Mouse (Mus musculus): ENCODE results near the gene Snrnp40. TPM values are rescaled to one million over a fixed set of nuclear protein-coding genes. Genes with fewer than 3 reads are reported as not detected.

The Snrnp40 gene
- polyA plus RNA-seq, 1 experiment from 2014 or later, result 151 TPM

DNA sequence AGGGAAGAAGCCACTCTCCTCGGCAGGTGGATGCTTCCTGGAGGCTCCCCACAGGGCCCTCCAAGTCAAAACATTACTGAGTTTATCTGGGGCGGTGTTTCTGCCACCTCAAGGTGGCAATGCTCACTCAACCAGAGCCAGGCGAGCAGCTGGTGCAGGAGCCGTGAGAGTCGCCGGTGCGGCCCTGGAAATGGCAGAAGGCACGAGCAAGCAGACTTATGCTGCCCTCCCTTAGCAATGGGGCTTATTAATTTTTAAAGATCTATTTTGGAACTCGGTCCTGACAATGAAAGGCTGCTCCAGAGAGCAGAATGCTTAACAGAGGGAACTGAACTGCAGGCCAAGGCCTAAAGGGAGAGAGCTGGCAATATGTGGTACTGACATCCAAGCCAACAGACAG lies 32.6 kb upstream of the Snrnp40 start:
- Histone ChIP-seq H3K4me2 (replicated peaks) (no peak overlapping the region), H3K4me3 (no peak overlapping the region), H3K36me3 (peaks cover 73% of the 10 kb centered on the region), H3K27me3 (no peaks in the 10 kb centered on the region), H3K9me3 (replicated peaks) (no peaks in the 10 kb centered on the region), H3K27ac (no peak overlapping the region), H3K9ac (no peak overlapping the region), H3K4me1 (no peaks in the 10 kb centered on the region)
- ATAC-seq (ENCODE audit: low FRiP score), result no peak
- WGBS, result 88% methylated on average over 9 of the region's 9 CpGs

DNA sequence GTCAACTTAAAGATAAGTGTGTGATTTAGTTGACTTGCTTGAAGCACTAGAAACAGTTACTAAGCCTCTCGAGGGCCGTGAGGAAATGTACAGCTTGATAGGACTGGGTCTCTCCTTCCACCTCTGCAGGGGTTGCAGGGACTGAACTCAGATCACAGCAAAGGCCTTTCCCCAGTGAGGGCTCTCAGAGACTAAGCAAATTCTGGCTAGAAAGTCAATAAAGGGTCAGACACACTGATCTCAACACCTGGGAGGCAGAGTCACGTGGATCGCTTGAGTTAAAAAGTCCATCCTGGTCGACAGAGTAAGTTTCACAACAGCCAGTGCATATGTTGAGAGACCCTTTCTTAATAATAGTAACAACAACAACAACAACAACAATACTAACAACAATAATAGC lies 24.1 kb upstream of the Snrnp40 start:
- WGBS, result 94% methylated on average over 5 of the region's 5 CpGs
- H3K36me3 ChIP-seq, result peaks cover 45% of the 10 kb centered on the region

DNA sequence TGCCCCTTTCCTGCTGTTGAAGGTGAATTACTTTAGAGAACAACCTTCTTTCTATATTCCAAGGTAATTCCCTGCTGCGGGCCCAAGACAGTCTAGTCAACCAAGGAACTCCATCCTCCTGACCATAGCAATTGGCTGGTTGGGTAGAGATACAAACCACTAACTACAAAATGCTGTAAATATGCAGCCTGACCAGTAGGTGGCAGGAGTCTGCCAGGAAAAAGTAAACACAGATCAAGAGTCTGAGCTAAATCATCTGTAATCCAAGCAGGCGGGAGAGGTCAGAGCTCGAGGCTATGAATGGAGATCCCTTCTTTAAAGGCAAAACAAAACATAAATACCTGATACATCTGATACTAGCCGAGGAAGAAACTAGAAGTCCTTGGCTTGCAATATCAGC lies 18.2 kb upstream of the Snrnp40 start:
- Histone ChIP-seq H3K36me3 (peaks cover 29% of the 10 kb centered on the region), H3K4me1 (no peaks in the 10 kb centered on the region), H3K4me2 (replicated peaks) (no peak overlapping the region), H3K27me3 (no peaks in the 10 kb centered on the region), H3K9ac (no peak overlapping the region), H3K4me3 (no peak overlapping the region), H3K27ac (no peak overlapping the region), H3K9me3 (replicated peaks) (no peaks in the 10 kb centered on the region)
- 31% methylated on average over 4 of the region's 4 CpGs for WGBS
- no peak for ATAC-seq (ENCODE audit: low FRiP score)

More for the DNA sequence above, 24.1 kb upstream of the Snrnp40 start:
- Histone ChIP-seq H3K27ac (no peak overlapping the region), H3K9ac (no peak overlapping the region), H3K4me3 (no peak overlapping the region), H3K9me3 (replicated peaks) (no peaks in the 10 kb centered on the region), H3K27me3 (no peaks in the 10 kb centered on the region), H3K4me2 (replicated peaks) (no peak overlapping the region), H3K4me1 (no peaks in the 10 kb centered on the region)
- ATAC-seq (ENCODE audit: low FRiP score), result no peak

DNA sequence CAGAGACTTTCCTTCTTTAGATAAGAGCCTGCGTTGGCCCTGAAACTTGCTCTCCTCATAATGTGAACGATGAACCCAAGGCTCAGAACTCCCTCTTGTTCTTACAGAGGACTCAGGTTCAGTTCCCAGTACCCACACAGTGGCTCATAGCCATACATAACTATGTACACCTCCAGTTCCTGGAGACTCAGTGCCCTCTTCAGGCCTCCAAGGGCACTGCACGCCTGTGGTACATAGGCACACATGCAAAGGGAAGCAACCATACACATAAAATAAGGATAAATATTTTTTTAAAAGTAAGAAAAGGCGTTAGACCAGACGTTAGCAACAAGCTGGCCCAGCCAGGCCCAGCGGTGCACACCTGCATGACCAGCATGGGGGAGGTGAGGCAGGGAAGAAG lies 10.3 kb upstream of the Snrnp40 start:
- H3K4me1 ChIP-seq, result no peaks in the 10 kb centered on the region
- no peaks in the 10 kb centered on the region for H3K27me3 ChIP-seq
- peaks cover 52% of the 10 kb centered on the region for H3K36me3 ChIP-seq
- no peaks in the 10 kb centered on the region for H3K9me3 ChIP-seq (replicated peaks)
- no peak overlapping the region for H3K4me3 ChIP-seq
- WGBS, result 96% methylated on average over 6 of the region's 6 CpGs
- no peak overlapping the region for H3K4me2 ChIP-seq (replicated peaks)
- no peak for ATAC-seq (ENCODE audit: low FRiP score)
- no peak overlapping the region for H3K27ac ChIP-seq
- no peak overlapping the region for H3K9ac ChIP-seq

DNA sequence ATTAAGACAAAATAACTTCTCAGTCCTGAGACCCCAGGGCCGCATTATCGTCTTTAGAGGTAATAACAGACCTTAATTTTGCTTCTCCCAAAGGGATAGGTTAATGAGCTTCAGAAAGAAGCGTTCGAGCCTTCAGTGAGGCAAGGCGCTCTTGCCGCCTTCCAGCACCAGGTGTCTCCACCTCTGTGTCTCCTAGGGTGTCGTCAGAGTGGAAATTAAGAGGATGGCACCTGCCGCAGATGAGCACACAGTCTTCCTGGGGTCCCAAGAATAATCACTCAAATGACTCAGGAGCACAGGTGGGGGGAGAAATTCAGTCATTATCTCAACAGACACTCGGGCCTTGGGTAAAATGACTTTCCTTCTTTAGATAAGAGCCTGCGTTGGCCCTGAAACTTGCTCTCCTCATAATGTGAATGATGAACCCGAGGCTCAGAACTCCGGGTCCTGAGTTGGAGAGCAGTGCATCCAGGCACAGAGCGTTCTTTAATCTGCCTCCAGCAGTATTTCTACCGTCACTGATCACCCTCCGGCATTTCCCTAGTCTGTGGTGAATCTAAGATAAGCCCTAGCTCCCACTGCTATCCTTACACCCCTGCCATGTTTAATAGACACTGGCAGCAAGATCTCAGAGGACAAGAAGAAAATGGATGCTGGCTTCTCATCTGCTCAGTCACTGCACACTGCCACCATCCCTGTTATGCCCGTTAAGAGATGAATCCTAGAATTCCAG lies 9.1 kb upstream of the Snrnp40 start:
- Histone ChIP-seq H3K27me3 (no peaks in the 10 kb centered on the region), H3K9ac (no peak overlapping the region), H3K4me3 (no peak overlapping the region), H3K27ac (no peak overlapping the region), H3K4me1 (no peaks in the 10 kb centered on the region), H3K4me2 (replicated peaks) (no peak overlapping the region), H3K9me3 (replicated peaks) (no peaks in the 10 kb centered on the region), H3K36me3 (peaks cover 52% of the 10 kb centered on the region)
- WGBS, result 88% methylated on average over 16 of the region's 16 CpGs
- ATAC-seq (ENCODE audit: low FRiP score), result no peak

DNA sequence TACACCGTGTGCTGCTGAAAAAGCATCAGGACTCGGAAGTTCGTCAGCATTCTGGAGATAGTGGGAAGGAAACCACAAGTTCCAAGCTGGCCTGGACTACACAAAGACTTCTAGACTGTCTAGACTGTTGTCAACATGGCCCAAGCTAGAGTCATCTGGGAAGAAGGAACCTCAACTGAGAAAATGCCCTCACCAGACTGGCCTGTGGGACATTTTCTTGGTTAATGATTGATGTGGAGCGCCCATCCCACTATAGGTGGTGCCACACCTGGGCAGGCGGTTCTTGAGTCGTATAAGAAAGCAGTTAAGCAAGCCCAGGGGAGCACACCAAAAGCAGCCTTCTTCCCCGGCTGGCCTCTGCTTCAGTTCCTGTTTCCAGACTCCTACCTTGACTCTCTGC lies 7.3 kb upstream of the Snrnp40 start:
- H3K27me3 ChIP-seq, result no peaks in the 10 kb centered on the region
- H3K4me3 ChIP-seq, result no peak overlapping the region
- no peaks in the 10 kb centered on the region for H3K4me1 ChIP-seq
- no peak overlapping the region for H3K9ac ChIP-seq
- no peak for ATAC-seq (ENCODE audit: low FRiP score)
- no peaks in the 10 kb centered on the region for H3K9me3 ChIP-seq (replicated peaks)
- H3K27ac ChIP-seq, result no peak overlapping the region
- H3K36me3 ChIP-seq, result peaks cover 60% of the 10 kb centered on the region
- H3K4me2 ChIP-seq (replicated peaks), result no peak overlapping the region
- 94% methylated on average over 7 of the region's 7 CpGs for WGBS

DNA sequence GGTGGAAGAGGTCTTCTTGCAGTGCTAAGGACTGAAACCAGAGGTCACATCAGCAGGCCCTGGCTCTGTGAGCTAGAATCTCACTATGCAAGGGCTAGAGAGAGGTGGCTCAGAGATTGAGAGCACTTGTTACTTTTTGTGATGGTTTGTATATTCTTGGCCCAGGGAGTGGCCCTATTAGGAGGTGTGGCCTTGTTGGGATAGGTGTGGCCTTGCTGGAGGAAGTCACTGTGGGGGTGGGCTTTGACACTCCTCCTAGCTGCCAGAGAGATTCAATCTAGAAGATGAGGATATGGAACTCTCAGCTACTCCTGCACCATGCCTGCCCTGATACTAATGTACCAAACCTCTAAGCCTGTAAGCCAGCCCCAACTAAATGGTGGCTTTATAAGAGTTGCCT lies 2.0 kb upstream of the Snrnp40 start:
- H3K36me3 ChIP-seq, result peaks cover 16% of the 10 kb centered on the region
- no peak overlapping the region for H3K4me2 ChIP-seq (replicated peaks)
- no peak overlapping the region for H3K27ac ChIP-seq
- no peak overlapping the region for H3K9ac ChIP-seq
- H3K4me1 ChIP-seq, result peaks cover 21% of the 10 kb centered on the region
- no peaks in the 10 kb centered on the region for H3K9me3 ChIP-seq (replicated peaks)
- no peak for ATAC-seq (ENCODE audit: low FRiP score)
- no peaks in the 10 kb centered on the region for H3K27me3 ChIP-seq
- H3K4me3 ChIP-seq, result no peak overlapping the region

DNA sequence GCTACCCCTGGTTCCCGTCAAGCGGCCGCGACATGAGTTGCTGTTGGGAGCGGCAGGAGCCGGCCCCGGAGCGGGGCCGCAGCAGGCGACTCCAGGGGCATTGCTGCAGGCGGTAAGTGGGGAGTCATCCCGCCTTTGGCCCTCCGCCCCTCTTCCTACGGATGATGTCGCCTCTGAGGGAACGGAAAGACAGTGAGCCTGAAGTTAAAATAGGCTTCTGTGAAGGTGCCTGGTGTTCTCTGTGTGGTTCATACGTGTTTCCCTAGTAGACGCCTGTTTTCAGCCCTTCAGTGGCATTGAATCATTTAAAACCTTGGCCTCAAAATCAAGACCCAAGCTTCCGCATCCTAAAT lies 282 bp downstream of the Snrnp40 start:
- no peak for ATAC-seq (ENCODE audit: low FRiP score)
- Histone ChIP-seq H3K9ac (peak overlapping the region; percentile 89), H3K27me3 (no peaks in the 10 kb centered on the region), H3K36me3 (peaks cover 31% of the 10 kb centered on the region), H3K9me3 (replicated peaks) (no peaks in the 10 kb centered on the region), H3K4me2 (replicated peaks) (peak overlapping the region; percentile 76), H3K4me3 (peak overlapping the region; percentile 92), H3K4me1 (peaks cover 21% of the 10 kb centered on the region), H3K27ac (peak overlapping the region; percentile 82)
- under 1% methylated on average over 19 of the region's 19 CpGs for WGBS

DNA sequence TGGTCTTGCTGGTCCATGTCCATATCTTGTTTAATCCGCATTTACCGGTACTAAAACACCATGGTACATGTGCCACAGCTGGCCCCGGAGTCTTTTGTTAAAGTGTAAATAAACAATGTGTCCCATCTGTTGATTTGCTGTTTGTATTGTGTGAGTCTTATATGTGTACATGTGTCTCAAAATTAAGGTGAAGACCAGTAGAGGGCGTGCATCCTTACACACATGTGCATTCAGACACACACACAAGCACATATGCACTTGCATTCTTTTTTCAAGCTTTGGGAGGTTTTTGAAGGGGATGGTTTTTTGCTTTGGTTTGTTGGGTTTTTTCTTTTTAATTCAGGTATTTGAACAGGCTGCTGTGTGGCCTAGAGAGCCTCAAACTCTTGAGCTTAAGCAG lies 16.7 kb downstream of the Snrnp40 start:
- peaks cover 84% of the 10 kb centered on the region for H3K36me3 ChIP-seq
- H3K4me3 ChIP-seq, result no peak overlapping the region
- no peaks in the 10 kb centered on the region for H3K9me3 ChIP-seq (replicated peaks)
- H3K27me3 ChIP-seq, result no peaks in the 10 kb centered on the region
- 91% methylated on average over 4 of the region's 4 CpGs for WGBS
- H3K4me1 ChIP-seq, result no peaks in the 10 kb centered on the region
- no peak overlapping the region for H3K4me2 ChIP-seq (replicated peaks)
- ATAC-seq (ENCODE audit: low FRiP score), result no peak
- no peak overlapping the region for H3K9ac ChIP-seq
- H3K27ac ChIP-seq, result no peak overlapping the region

DNA sequence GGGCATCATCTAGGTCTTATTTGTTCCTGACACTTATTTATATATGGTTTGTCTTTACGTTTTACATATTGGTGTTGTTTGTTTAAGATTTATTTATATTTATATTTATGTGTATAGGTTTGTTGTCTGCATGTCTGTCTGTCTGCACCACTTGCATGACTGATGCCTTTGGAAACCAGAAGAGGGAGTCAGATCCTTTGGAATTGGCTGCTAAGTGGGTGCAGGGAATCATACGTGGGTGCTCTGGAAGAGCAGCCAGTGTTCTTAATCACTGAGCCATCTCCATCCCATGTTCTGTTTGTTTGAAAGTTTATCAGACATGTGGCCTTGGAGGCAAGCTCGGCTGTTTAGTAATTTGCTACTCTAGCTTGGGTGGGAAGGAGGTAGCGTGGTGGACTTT lies 17.6 kb downstream of the Snrnp40 start:
- H3K4me1 ChIP-seq, result no peaks in the 10 kb centered on the region
- H3K4me3 ChIP-seq, result no peak overlapping the region
- no peak overlapping the region for H3K4me2 ChIP-seq (replicated peaks)
- ATAC-seq (ENCODE audit: low FRiP score), result no peak
- no peak overlapping the region for H3K9ac ChIP-seq
- H3K27ac ChIP-seq, result no peak overlapping the region
- H3K36me3 ChIP-seq, result peaks cover 83% of the 10 kb centered on the region
- no peaks in the 10 kb centered on the region for H3K27me3 ChIP-seq
- 91% methylated on average over 4 of the region's 4 CpGs for WGBS
- H3K9me3 ChIP-seq (replicated peaks), result no peaks in the 10 kb centered on the region

DNA sequence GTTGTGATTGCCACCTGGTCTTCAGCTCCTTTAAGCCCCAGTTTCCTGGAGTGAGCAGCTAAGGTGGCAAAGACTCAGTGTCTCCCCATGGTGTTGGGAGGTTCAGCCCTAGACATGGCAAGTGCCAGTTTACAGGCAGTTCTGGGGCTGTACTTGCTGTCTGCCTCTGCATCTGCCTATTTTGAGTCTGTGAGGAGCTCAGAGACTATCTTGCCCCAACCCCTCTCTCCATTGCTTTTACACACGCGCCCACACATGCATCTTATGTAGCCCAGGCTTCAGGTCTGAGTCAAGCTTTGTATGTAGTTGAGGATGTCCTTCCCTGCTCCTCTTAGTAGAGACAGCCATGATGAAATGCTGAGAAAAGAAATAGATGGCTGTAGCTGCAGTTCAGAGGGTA lies 19.2 kb downstream of the Snrnp40 start:
- Histone ChIP-seq H3K27ac (no peak overlapping the region), H3K4me3 (no peak overlapping the region), H3K36me3 (peaks cover 78% of the 10 kb centered on the region)

DNA sequence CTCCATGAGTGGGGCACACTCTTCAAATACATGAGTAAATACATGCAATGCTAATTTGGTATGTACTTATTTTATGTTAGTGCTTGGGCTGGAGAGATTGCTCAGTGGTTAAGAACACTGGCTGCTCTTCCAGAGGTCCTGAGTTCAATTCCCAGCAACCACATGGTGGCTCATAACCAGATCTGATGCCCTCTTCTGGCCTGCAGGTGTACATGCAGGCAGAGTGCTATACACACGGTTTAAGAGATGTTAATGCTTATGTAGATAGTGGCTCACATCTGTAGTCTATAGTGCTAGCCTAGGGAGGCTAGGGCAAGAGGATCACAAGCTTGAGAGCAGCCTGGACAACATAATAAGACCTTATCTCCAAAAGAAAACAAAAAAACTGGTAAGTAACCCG lies 20.5 kb downstream of the Snrnp40 start:
- WGBS, result 90% methylated on average over 2 of the region's 2 CpGs
- no peak overlapping the region for H3K4me3 ChIP-seq
- no peaks in the 10 kb centered on the region for H3K9me3 ChIP-seq (replicated peaks)
- H3K9ac ChIP-seq, result no peak overlapping the region
- no peaks in the 10 kb centered on the region for H3K4me1 ChIP-seq
- H3K27ac ChIP-seq, result no peak overlapping the region
- no peak for ATAC-seq (ENCODE audit: low FRiP score)
- H3K36me3 ChIP-seq, result peaks cover 73% of the 10 kb centered on the region
- H3K4me2 ChIP-seq (replicated peaks), result no peak overlapping the region
- H3K27me3 ChIP-seq, result no peaks in the 10 kb centered on the region

More for the DNA sequence above, 19.2 kb downstream of the Snrnp40 start:
- 96% methylated on average over 2 of the region's 2 CpGs for WGBS
- Histone ChIP-seq H3K4me1 (no peaks in the 10 kb centered on the region), H3K4me2 (replicated peaks) (no peak overlapping the region), H3K9me3 (replicated peaks) (no peaks in the 10 kb centered on the region), H3K27me3 (no peaks in the 10 kb centered on the region), H3K9ac (no peak overlapping the region)
- no peak for ATAC-seq (ENCODE audit: low FRiP score)

DNA sequence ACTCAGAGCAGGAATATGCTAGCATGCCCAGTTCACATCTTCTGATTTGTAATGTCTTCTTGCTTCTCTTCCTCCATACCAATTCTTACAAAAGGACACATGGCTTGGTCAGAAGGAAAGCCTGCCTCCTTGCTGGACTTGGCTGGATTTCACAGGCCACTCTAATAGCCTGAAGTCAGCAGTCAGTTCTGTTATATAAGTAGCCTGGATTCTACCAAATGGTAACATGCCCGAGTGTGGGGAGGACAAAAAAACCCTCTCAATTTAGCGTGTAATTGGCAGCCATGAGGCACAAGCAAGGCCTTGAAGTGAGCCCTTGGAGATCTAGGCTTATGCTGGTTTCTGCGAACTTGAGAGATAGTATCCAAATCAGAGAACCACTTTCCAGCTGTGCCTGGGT lies 27.3 kb downstream of the Snrnp40 start:
- Histone ChIP-seq H3K9ac (no peak overlapping the region), H3K4me1 (0 out of 2 replicates have a peak, but pooled peaks cover 7% of the 10 kb centered on the region), H3K4me2 (replicated peaks) (no peak overlapping the region), H3K4me3 (no peak overlapping the region), H3K36me3 (peaks cover 68% of the 10 kb centered on the region), H3K9me3 (replicated peaks) (no peaks in the 10 kb centered on the region), H3K27ac (no peak overlapping the region), H3K27me3 (no peaks in the 10 kb centered on the region)
- WGBS, result 78% methylated on average over 3 of the region's 3 CpGs
- ATAC-seq (ENCODE audit: low FRiP score), result no peak

Measured in hindbrain, embryonic 12.5 days (tissue).